Mouse (Mus musculus): ENCODE measurements around the gene Dpy19l2. TPM values are rescaled to one million over a fixed set of nuclear protein-coding genes. Genes with fewer than 3 reads are reported as not detected.

The Dpy19l2 gene
- total and polyA plus RNA-seq, 3 experiments, result not detected

- no peaks in the 10 kb centered on the region for H3K27me3 ChIP-seq (ENCODE audit: control insufficient read depth in 1 of 2, insufficient read depth in 2 of 2, low read length in 2 of 2)
- H3K27ac ChIP-seq (ENCODE audit: control insufficient read depth, low read depth, low read length), result no peak overlapping the region
- TF ChIP-seq ZKSCAN1 (IDR thresholded peaks at IDR 0.05; ENCODE audit: low read depth, low read length) (no peak), SMC3 (IDR thresholded peaks at IDR 0.05; ENCODE audit: low read depth, low read length) (peak; percentile 99), RAD21 (IDR thresholded peaks at IDR 0.05; ENCODE audit: low read depth, low read length) (peak; percentile 94), CTCF (IDR thresholded peaks at IDR 0.05 in 2 of 3, conservative IDR thresholded peaks at IDR 0.05 in 1 of 3; ENCODE audit: control insufficient read depth in 1 of 3, insufficient read depth in 1 of 3, low read depth in 2 of 3, low read length in 3 of 3, poor library complexity in 1 of 3, severe bottlenecking in 1 of 3) (peak; percentile 78 to 93 (median 78)), ZC3H11A (IDR thresholded peaks at IDR 0.05; ENCODE audit: low read depth, low read length) (peak; percentile 93), JUND (IDR thresholded peaks at IDR 0.05; ENCODE audit: low read depth, low read length) (no peak), BHLHE40 (IDR thresholded peaks at IDR 0.05; ENCODE audit: borderline replicate concordance, low read depth, low read length) (no peak), ZNF384 (IDR thresholded peaks at IDR 0.05; ENCODE audit: low read depth, low read length) (no peak), CHD2 (IDR thresholded peaks at IDR 0.05; ENCODE audit: low read length) (no peak), KAT2A (conservative IDR thresholded peaks at IDR 0.05; ENCODE audit: low read depth, low read length) (no peak), POLR2A (IDR thresholded peaks at IDR 0.05; ENCODE audit: control insufficient read depth in 1 of 2, insufficient read depth in 1 of 2, low read depth in 1 of 2, low read length in 2 of 2, poor library complexity in 1 of 2) (no peak)
- no peaks in the 10 kb centered on the region for H3K36me3 ChIP-seq (ENCODE audit: control insufficient read depth in 1 of 2, insufficient read depth in 2 of 2, low read length in 2 of 2)
- no peaks in the 10 kb centered on the region for H3K4me1 ChIP-seq (ENCODE audit: control insufficient read depth in 1 of 2, insufficient read depth in 2 of 2, low read length in 2 of 2)
- DNase-seq (ENCODE audit: low read depth, low spot score), result peak; percentile 61
- H3K9me3 ChIP-seq (replicated peaks; ENCODE audit: insufficient read depth, low read length), result no peaks in the 10 kb centered on the region
- no peaks in the 10 kb centered on the region for H3K79me2 ChIP-seq (ENCODE audit: control insufficient read depth, insufficient read depth, low read length, poor library complexity)
- H3K4me3 ChIP-seq (ENCODE audit: control insufficient read depth in 1 of 2, insufficient read depth in 1 of 2, low read depth in 2 of 2, low read length in 2 of 2), result no peak overlapping the region
- H3K9ac ChIP-seq (ENCODE audit: control insufficient read depth, low read depth, low read length, poor library complexity, severe bottlenecking), result no peak overlapping the region
These were observed 179.4 kb downstream of the Dpy19l2 start for GRCm38 (mm10) chr9:24516575-24517139.

DNA sequence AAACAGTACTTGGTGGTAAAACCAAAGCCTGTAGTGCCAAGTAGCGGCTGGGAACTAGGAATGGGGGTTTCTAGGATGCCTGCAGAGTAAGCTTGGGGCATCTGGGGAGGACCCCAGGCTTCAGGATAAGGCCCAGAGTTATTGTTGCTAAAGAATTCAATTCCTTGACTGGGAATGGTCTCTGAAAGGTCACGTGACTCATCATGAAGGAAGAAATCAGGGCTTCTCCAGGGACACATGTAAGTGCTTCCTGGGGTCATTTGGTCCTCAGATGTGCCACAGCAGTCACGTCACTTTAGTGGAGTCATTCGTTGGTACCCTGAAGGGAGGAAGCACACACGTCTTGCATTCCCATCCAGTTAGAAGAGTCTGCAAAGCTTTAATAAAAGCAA lies 182.0 kb downstream of the Dpy19l2 start:
- H3K79me2 ChIP-seq (ENCODE audit: control insufficient read depth, insufficient read depth, low read length, poor library complexity), result no peaks in the 10 kb centered on the region
- H3K4me1 ChIP-seq (ENCODE audit: control insufficient read depth in 1 of 2, insufficient read depth in 2 of 2, low read length in 2 of 2), result no peaks in the 10 kb centered on the region
- H3K27ac ChIP-seq (ENCODE audit: control insufficient read depth, low read depth, low read length), result no peak overlapping the region
- no peak overlapping the region for H3K4me3 ChIP-seq (ENCODE audit: control insufficient read depth in 1 of 2, insufficient read depth in 1 of 2, low read depth in 2 of 2, low read length in 2 of 2)
- H3K9me3 ChIP-seq (replicated peaks; ENCODE audit: insufficient read depth, low read length), result no peaks in the 10 kb centered on the region
- H3K27me3 ChIP-seq (ENCODE audit: control insufficient read depth in 1 of 2, insufficient read depth in 2 of 2, low read length in 2 of 2), result no peaks in the 10 kb centered on the region
- no peak for TF ChIP-seq CTCF (IDR thresholded peaks at IDR 0.05 in 2 of 3, conservative IDR thresholded peaks at IDR 0.05 in 1 of 3; ENCODE audit: control insufficient read depth in 1 of 3, insufficient read depth in 1 of 3, low read depth in 2 of 3, low read length in 3 of 3, poor library complexity in 1 of 3, severe bottlenecking in 1 of 3)
- no peak for TF ChIP-seq POLR2AphosphoS5 (IDR thresholded peaks at IDR 0.05; ENCODE audit: borderline replicate concordance, low read depth, low read length)
- TF ChIP-seq BHLHE40 (IDR thresholded peaks at IDR 0.05; ENCODE audit: borderline replicate concordance, low read depth, low read length), result no peak
- TF ChIP-seq RAD21 (IDR thresholded peaks at IDR 0.05; ENCODE audit: low read depth, low read length), result no peak
- no peak for DNase-seq (ENCODE audit: low read depth, low spot score)
- no peaks in the 10 kb centered on the region for H3K36me3 ChIP-seq (ENCODE audit: control insufficient read depth in 1 of 2, insufficient read depth in 2 of 2, low read length in 2 of 2)
- H3K9ac ChIP-seq (ENCODE audit: control insufficient read depth, low read depth, low read length, poor library complexity, severe bottlenecking), result no peak overlapping the region

DNA sequence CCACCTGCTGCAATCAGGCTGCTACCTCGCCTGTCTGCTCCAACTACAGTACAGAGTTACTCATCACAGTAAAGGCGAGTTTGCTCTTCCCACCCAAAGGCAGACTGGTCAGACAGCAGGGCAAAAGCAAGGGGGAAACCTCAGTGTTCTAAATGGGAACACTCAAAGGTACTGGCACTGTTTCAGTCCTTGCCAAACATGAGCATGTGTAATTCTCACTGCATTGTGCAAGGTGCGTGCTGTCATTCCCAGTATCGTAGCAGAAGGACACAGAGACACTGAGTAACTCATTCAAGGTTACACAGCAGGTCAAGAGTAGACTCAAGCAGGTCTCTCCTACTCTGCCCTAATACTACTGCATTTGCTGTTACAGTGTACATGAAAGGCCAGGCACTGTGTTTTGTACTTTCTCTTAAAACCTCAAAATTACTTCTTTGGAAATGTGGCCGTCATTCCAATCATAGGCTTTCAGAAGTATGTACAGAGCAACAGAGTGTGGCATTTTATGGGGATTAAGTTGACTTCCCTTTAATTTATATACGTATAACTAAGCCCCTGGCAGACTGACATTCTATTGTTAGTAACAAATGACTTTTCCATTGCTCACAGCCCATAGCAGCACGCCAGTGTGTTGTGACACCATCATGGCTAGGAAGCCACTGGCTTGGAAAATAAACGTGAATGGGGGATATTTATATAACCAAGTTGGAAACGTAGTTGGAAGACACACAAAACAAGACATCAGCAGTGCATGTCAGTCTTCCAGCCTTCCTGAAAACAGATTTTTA lies 182.6 kb downstream of the Dpy19l2 start:
- Histone ChIP-seq H3K79me2 (ENCODE audit: control insufficient read depth, insufficient read depth, low read length, poor library complexity) (no peaks in the 10 kb centered on the region), H3K9ac (ENCODE audit: control insufficient read depth, low read depth, low read length, poor library complexity, severe bottlenecking) (no peak overlapping the region), H3K36me3 (ENCODE audit: control insufficient read depth in 1 of 2, insufficient read depth in 2 of 2, low read length in 2 of 2) (no peaks in the 10 kb centered on the region), H3K9me3 (replicated peaks; ENCODE audit: insufficient read depth, low read length) (no peaks in the 10 kb centered on the region), H3K27me3 (ENCODE audit: control insufficient read depth in 1 of 2, insufficient read depth in 2 of 2, low read length in 2 of 2) (no peaks in the 10 kb centered on the region), H3K4me1 (ENCODE audit: control insufficient read depth in 1 of 2, insufficient read depth in 2 of 2, low read length in 2 of 2) (no peaks in the 10 kb centered on the region), H3K27ac (ENCODE audit: control insufficient read depth, low read depth, low read length) (no peak overlapping the region), H3K4me3 (ENCODE audit: control insufficient read depth in 1 of 2, insufficient read depth in 1 of 2, low read depth in 2 of 2, low read length in 2 of 2) (no peak overlapping the region)
- TF ChIP-seq E2F4 (IDR thresholded peaks at IDR 0.05; ENCODE audit: borderline replicate concordance, low read depth, low read length) (no peak), UBTF (IDR thresholded peaks at IDR 0.05; ENCODE audit: borderline replicate concordance, insufficient read depth, low read depth, low read length) (no peak), MXI1 (IDR thresholded peaks at IDR 0.05; ENCODE audit: low read depth, low read length) (no peak), CTCF (IDR thresholded peaks at IDR 0.05 in 2 of 3, conservative IDR thresholded peaks at IDR 0.05 in 1 of 3; ENCODE audit: control insufficient read depth in 1 of 3, insufficient read depth in 1 of 3, low read depth in 2 of 3, low read length in 3 of 3, poor library complexity in 1 of 3, severe bottlenecking in 1 of 3) (no peak), POLR2AphosphoS5 (IDR thresholded peaks at IDR 0.05; ENCODE audit: borderline replicate concordance, low read depth, low read length) (no peak), TCF12 (IDR thresholded peaks at IDR 0.05; ENCODE audit: low read depth, low read length) (no peak), RAD21 (IDR thresholded peaks at IDR 0.05; ENCODE audit: low read depth, low read length) (no peak), NELFE (IDR thresholded peaks at IDR 0.05; ENCODE audit: low read depth, low read length) (no peak), SIN3A (IDR thresholded peaks at IDR 0.05; ENCODE audit: low read length) (no peak), RCOR1 (IDR thresholded peaks at IDR 0.05; ENCODE audit: low read depth, low read length) (no peak), ETS1 (IDR thresholded peaks at IDR 0.05; ENCODE audit: low read depth, low read length) (no peak), MAFK (IDR thresholded peaks at IDR 0.05; ENCODE audit: borderline replicate concordance, low read depth, low read length) (no peak)
- no peak for DNase-seq (ENCODE audit: low read depth, low spot score)

Measured in MEL (cell line).